Mouse (Mus musculus): ENCODE measurements around the gene Gm49395.

- TF ChIP-seq POLR2A (IDR thresholded peaks at IDR 0.05; ENCODE audit: low read depth, low read length) (no peak), CTCF (IDR thresholded peaks at IDR 0.05; ENCODE audit: extremely low read depth, insufficient read length, insufficient replicate concordance, low read depth, low read length) (no peak)
These were observed 81.0 kb downstream of the Gm49395 start for GRCm38 (mm10) chr13:115020727-115021126.

Measured in small intestine, adult 2 months (tissue).